Mouse (Mus musculus) CD8-positive naive resting alpha-beta T cell, adult 2 months (primary cell): Measurements from ENCODE around the gene Sp2.

Experiments used
- DNase-seq, 2 experiments: peaks; one replicate each; pipeline ENCODE4 v3.0.0; 2022; ENCODE audit warnings: low read depth in 2 of 2, low spot score in 2 of 2

The Sp2 gene

GRCm38 (mm10) chr11:96940578-96941465, 41.9 kb downstream of the Sp2 start:
- no peak for DNase-seq

- no peak for DNase-seq
Observed at GRCm38 (mm10) chr11:96938426-96938800, 44.3 kb downstream of the Sp2 start.

- no peak for DNase-seq
Observed at GRCm38 (mm10) chr11:96937549-96938425, 45.0 kb downstream of the Sp2 start.

- no peak for DNase-seq
Observed at GRCm38 (mm10) chr11:96935872-96936650, 46.7 kb downstream of the Sp2 start.

GRCm38 (mm10) chr11:96934921-96935356, 47.8 kb downstream of the Sp2 start:
- DNase-seq: peak in 1 of 2 experiments; percentile 18

- DNase-seq: no peak
Observed at GRCm38 (mm10) chr11:96933562-96934276, 49.0 kb downstream of the Sp2 start.

GRCm38 (mm10) chr11:96931327-96932062, 51.3 kb downstream of the Sp2 start:
- no peak for DNase-seq

GRCm38 (mm10) chr11:96929766-96930331, 52.9 kb downstream of the Sp2 start:
- DNase-seq: no peak

GRCm38 (mm10) chr11:96929096-96929765, 53.5 kb downstream of the Sp2 start:
- no peak for DNase-seq

GRCm38 (mm10) chr11:96928691-96929090, 54.1 kb downstream of the Sp2 start:
- no peak for DNase-seq

GRCm38 (mm10) chr11:96928088-96928487, 54.7 kb downstream of the Sp2 start, which contains the start of gene Prr15l:
Gene Prr15l, plus strand, starts transcription at chr11:96928104.
- no peak for DNase-seq

GRCm38 (mm10) chr11:96926587-96926986, 56.2 kb downstream of the Sp2 start:
- DNase-seq: no peak

GRCm38 (mm10) chr11:96925469-96926148, 57.1 kb downstream of the Sp2 start:
- no peak for DNase-seq

GRCm38 (mm10) chr11:96924861-96925260, 57.9 kb downstream of the Sp2 start:
- peak in 1 of 2 experiments; percentile 7 for DNase-seq

GRCm38 (mm10) chr11:96919003-96919402, 63.8 kb downstream of the Sp2 start:
- no peak for DNase-seq

GRCm38 (mm10) chr11:96917415-96917814, 65.3 kb downstream of the Sp2 start:
- no peak for DNase-seq

GRCm38 (mm10) chr11:96916885-96917396, 65.8 kb downstream of the Sp2 start:
- DNase-seq: no peak
